Mouse (Mus musculus): ENCODE results near the gene Prima1.
A peak's percentile ranks its signal among the peaks of the same experiment; 100 is the strongest.

The Prima1 gene

DNA sequence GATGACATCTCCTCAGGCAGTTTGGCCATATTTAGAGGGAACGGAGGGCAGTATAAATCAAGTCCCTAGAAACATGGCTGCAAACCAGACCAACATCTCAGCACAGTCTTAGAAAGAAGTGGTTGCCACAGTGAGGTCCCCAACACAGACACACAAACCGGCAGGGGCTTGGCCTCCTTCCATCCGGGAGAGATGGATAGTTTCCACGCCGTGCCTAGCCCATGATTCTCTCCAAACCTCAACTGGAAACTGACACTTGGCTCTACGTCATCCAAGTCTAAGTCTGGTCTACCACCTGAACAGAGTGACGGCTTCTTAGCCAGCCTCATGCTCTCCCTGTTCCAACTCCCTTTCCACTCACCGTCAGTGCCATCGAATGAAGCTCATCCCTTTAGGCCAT lies 18.3 kb downstream of the Prima1 start:
- no peak for DNase-seq (ENCODE audit: low spot score)

DNA sequence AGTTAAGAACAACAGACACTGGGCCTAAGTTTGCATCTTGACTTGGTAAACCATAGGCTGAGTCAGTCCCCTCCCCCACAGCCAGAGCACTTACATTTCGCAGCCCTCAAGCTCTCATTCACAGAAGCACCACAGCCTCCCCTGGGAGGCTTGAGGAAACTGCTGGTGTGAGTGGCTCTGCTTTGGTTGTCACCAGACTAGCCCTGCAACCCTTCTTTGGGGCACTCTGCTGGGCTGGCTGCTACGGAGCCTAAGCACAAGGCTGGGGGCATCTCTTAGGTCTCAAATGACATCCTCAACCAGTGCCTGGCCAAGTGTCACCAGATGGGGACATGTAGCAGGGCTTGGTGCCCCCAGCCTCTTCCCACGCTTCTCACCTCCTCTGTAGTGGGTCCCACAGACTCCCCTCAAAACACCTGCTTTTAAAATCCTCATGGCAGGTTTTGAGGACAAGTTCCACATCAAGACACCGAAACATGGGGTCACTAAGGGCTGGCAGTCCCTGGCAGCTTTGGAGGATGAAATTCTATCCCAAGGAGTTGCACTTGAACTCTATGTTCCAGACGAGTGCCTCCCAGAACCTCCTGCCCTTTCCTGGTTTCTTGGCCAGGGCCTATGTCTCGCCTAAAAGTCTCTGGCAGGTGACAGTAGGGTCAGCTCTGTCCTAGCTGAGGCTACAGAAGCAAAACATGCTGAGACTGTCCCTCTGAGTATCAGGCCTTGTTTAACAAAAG lies 25.9 kb downstream of the Prima1 start:
- DNase-seq (ENCODE audit: low spot score), result no peak

DNA sequence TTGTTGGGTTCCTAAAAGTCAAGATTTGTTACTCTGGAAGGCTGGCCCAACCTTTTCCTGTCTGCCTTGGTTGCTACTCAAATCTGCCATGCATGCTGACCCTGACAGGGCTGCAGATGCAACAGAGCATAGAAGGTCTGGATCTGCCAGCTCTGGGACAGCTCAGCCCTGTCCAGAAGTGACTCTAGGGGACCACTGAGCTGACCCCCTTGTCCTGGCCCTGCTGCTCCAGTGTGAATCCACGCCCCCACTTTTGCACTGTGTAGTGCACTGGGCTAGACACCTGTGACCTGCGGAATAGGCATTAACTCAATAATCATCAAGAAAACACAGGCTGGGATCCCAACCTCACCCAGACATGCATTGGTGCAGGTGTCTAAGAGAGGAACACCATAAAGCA lies 27.2 kb downstream of the Prima1 start:
- no peak for DNase-seq (ENCODE audit: low spot score)

DNA sequence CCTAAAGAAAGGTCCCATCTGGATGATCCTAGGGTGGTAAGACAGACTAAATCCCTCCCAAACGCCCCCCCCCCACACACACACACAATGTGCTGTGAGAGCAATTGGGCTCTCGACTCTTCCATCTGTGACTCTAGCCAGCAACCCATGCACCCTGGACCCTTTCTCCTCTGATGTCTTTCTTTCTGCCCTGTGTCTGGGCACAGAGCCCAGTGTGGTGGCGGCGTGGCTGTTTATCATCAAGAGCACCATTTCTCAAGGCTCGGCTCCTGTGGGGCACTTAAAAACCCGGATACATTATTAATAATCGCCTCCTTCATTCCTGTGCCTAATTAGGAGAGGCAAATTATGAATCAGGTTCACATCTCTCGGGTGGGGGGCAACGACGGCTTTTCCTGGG lies 27.7 kb downstream of the Prima1 start:
- no peak for DNase-seq (ENCODE audit: low spot score)

DNA sequence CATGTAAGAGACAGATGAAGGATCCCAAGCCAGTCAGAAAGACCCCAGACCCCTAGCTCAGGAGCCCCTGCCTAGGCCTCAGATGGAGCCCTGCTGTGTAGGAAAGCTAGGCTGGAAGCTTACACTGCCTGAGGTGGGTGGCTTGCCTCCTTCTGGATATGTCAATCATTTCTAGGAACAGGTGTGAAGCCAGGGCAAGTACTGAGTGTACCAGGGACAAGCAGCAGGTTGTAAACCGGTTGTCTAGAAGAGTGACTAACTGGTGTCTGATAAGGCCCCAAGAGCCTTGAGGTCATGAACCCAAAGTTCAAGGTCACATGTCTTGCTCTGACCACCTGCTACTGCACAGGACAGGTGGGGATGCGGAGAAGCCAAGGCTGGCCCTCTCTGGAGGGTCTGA lies 28.4 kb downstream of the Prima1 start:
- no peak for DNase-seq (ENCODE audit: low spot score)

DNA sequence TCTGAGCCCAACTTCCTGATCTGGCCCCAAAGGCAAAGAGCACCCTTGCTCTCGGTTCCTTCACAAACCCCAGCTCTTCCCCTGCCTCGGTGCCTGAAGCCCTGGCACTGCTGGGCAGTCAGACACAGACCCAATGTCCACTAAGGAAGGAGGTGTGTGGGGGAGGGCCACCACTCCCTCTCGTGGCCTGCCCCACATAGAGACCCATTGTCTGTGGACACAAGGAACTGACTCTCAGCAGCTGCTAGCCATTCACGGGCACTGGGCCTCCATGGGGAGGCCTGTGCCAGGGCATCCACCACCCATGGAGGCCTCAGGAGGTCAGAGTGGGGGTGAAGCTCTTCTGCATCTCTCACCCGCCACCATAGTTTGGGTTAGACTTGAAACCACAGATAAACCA lies 30.9 kb downstream of the Prima1 start:
- DNase-seq (ENCODE audit: low spot score), result no peak

DNA sequence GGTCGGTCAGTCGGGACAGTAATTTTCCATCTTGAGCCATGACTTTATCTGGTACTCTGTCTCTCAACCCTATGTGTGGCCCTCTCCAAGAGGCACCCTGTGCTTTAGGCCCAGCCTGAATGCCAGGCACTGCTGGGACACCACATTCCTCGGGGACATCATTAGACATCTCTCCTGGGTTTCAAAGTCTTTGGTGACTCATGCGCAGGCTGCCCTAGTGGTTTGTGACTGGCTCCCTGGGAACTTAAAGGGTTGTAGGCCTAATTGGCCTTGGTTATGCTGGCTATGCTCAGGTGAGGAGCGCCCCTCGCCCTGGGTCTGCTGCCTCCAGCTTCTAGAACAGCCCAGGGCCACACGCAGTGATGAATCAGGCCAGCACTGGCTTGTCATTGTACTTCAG lies 32.4 kb downstream of the Prima1 start:
- no peak for DNase-seq (ENCODE audit: low spot score)

DNA sequence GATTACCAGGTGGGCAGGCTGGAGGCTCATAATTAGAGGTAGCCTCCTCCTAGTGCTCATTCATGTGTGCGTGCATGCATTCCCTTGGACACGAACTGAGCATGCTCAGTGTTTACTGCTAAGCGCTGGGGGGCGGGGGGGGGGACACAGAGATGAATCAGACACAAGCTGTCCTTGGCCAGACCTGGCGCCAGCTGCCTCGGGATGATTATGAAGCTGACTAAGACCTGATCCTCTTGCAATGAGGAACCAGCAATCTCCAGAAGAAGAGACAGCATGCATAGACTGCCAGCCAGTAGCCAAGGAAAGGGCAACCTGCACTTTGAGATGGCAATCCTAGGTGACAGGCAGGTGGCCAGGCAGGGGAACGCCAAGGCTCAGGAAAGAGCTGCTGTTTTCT lies 36.4 kb downstream of the Prima1 start:
- no peak for DNase-seq (ENCODE audit: low spot score)

DNA sequence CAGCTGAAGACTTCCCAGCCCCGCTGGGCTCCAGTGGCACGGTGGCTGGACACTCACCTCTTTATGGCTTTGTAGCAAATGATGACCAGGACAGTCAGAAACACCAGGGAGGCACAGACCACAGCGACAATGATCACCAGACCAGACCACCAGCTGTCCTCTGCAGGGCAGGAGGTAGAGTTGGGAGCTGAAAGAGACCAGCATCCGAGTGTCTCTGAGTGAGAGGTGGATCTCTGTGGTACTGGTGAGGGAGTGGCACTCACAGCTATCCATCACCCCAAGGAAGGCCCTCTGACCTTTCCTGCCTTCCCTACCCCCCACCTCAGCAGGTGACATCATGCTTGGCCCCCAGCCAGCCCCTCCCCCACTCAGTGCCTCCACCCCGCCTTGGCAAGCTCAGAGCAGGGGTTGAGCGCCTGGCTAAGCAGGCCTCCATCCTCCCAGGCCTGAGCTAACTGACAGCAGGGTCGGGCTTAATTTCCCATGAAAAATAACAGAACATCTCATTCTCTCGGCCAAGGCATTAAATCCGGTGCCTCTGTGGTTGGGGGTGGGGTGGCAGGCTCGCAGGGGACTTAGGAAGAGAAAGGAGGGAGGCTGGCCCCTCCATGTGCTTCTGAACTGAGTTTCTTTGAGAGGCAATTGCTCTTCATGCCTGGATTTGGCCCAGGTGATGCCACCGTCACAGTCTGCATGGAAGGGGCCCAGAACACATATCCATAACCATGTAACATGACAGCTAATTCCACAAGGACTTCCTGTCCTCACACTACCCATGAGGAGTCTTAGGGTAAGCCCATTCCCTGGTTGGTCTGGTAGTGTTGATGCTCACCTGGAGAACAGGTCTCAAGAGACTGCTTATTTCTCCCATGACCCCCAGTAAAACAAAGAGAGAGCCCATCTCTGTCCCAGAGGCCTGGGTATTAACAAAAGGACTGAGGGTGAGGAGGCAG lies 39.1 kb downstream of the Prima1 start:
- peak; percentile 77 for DNase-seq (ENCODE audit: low spot score)

DNA sequence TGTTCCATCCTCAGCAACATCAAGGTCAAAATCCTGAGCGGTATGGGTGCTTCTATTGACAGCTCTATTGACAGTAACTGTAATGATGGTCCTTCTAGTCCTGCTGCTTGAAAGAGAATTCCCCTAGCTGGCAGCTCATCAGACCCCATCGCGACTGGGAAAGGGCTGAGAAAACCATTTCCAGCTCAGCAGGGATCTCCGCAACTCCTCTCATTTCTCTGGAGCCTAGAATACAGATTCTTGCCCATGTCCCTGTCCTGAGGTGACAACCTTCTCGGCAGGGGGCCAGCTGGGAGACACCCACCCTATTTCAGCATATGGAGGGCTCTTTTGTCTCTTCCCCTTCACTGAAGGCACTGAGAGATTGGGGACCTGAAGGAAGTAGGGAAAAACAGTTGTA lies 49.0 kb downstream of the Prima1 start:
- DNase-seq (ENCODE audit: low spot score), result no peak

DNA sequence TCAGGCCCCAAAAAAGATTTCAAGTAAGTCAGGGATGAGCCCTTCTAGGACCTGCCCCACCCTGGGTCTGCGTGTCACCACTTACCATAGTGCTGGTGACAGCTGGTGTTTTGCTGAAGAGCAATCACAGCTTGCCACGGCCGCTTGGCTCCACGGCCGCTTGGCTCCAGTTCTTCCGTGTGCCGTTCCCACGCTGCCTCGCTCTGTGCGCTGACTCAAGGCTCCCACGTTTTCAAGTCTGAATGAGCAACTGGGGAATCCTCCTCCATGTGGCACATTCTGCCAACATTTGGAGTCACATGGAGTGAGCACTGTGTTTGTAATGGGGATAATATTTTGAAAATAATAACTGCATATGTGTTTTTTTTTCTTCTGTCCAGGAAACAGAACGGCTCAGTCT lies 52.2 kb downstream of the Prima1 start:
- DNase-seq (ENCODE audit: low spot score), result no peak

DNA sequence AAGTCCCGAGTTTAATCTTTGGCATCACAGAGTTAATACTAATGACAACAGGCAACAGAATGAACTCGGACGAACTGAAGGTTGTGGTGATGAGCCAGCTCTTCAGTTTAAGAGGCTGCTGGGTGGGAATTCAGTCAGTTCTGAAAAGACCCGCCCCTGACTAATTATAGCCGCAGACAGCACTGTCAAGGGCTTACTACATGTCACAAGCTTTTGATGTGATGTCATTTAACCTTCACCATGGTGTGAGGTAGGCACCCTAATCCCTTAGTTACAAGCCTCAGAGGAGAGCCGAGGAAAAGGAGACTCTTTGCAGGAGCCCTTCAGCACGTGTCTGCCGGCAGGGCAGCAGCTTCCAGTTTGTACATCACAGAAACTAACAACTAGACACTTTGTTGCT lies 53.7 kb downstream of the Prima1 start:
- DNase-seq (ENCODE audit: low spot score), result no peak

DNA sequence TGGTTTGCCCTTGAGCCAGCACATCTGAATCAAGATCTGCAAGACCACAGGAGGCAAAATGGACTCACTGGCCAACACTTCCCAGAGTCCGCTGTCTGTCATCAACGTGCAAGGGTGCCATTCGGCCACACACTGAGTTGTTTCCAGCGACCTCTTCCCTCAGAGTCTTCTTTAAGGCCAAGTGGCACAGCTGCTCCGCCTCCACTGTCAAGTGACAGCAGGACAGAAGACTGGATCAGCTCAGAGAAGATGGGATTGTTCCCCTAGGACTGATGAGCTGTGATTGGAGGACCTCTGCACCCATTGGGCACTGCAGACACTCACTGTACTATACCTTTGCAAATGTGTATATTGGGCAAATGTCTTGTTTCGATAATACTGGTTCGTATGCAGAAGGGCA lies 54.9 kb downstream of the Prima1 start:
- no peak for DNase-seq (ENCODE audit: low spot score)

DNA sequence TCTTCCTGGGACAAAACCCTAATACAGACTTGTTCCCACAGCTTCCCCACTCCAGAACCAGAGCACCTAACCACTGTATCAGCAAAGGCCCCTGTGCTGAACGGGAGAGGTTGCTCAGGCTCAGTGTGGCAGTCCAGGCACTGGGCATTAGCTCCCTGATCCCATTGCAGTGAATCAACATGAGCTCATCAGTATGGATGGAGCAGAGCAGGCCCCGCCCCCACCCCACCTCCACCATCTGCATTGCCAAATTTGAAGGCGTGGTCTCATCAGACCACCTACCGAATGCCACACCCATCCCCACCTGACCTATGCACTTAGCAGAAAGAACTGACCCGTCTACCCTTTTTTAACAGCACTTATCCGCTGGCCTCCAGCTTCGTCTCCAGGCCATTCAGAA lies 58.9 kb downstream of the Prima1 start:
- DNase-seq (ENCODE audit: low spot score), result no peak

DNA sequence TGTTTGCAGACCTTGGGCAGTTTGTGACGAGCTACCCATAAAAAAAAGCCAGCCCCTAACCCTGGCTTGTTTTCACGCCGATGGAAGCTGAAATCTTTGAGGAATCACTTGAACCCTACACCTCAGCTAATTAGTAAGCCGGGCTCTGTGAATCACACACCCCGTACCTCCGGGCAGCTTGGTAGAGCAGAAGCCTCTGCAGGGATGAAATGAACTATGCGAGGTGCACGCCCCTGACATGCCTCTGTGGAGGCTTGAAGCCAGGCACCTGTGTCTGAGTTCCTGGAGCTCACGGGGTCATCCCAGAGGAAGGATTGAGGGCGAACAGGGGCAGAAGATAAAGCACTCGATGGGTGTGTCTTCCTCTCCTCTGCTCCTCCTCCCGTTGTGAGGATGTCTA lies 73.1 kb downstream of the Prima1 start:
- no peak for DNase-seq (ENCODE audit: low spot score)

DNA sequence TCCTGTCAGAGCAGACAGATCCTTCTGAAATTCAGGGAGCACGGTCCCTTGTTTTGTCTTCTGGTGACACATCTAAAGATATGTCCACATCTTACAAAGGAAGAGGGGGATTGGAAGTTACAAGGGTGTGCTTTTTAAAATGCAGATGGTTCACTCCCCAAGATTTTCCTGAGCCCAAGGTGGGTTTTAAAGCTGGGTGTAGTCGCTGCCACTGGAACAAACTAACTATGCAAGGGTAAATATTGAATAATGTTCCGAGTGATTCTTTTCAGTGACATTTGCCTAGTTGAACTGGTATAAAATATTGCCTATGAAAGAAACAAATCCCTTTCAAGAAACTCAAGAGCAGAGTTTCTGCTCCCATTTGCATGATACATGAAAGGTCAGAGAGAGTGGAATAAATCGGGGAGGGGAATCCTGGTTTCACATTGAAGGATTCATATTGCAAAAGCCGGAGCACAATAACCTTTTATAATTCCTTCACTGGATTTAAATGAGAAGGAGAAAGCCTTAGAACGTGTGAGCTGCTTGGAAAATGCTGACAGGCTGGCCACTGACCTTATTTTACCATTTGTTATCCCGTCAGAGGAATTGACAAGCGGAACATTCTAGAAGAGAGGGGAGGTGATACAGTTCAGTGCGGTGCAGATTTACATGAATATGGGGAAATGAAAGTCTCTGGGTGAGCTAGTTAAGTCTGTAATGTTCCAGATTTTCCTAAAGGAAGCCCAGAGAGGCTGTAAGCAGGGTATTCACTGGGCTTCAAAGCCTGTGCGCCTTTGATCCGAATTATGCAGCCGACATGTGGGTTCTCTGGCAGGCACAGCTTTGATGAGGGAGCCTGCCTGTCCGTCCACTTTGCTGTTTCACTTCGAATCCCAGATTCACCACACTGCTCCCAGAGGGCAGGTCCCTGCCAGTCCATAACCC lies 77.6 kb downstream of the Prima1 start:
- DNase-seq (ENCODE audit: low spot score), result no peak

DNA sequence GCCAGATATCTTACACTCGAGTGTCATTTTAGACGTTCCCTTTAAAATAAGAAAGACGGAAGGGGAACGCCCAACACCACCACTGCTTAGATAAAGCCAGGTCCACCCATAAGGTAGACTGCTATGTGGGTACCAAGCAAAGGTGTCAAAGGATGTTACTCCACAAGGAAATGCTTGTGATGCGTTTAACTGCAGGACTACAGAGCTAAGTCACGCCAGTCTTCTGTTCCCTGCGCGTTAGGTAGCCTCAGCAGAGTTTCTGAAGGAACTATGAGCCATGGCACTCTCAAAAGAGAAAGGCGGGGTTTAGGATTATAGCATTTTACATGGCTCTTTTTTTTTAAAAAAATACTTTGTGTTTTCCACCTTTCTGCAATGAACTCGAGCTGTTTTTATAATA lies 78.4 kb downstream of the Prima1 start:
- DNase-seq (ENCODE audit: low spot score), result no peak

DNA sequence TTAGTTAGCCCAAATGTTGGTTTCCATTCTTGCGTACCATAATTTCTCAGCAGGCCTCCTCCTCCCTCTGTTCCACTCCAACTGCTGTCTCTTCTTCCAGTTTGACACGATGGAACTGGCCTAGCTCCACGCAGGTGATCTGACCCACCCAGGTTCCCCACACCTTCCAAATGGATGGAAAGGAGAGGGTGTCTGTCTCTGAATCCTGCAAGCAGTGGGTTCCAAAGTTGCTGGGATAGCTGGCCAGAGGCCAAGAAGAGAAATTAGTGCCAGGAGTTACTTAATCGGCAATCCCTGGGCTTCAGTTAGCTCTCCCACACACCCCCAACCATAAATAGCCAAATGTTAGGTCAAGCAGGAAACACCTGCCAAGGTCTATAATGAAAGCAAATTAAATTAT lies 81.2 kb downstream of the Prima1 start:
- DNase-seq (ENCODE audit: low spot score), result no peak

DNA sequence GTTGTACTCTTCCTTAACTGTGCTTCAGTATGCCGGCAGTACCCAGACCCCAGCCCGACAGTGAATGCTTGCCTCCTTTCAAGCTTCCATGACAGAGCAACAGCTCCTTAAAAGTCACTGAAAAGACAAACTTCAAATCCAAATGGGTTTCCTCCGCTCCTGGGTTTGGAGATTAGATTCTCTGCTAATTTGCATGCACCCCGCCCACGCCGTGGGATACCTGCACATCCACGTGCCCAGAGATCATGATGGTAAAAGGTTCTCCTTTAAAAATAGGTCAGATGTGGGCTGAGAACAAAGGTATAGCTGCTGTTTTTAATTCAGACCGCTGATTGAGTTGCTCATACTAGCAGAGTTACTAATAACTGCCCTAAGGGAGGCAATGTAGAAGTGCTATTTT lies 82.9 kb downstream of the Prima1 start:
- DNase-seq (ENCODE audit: low spot score), result no peak

DNA sequence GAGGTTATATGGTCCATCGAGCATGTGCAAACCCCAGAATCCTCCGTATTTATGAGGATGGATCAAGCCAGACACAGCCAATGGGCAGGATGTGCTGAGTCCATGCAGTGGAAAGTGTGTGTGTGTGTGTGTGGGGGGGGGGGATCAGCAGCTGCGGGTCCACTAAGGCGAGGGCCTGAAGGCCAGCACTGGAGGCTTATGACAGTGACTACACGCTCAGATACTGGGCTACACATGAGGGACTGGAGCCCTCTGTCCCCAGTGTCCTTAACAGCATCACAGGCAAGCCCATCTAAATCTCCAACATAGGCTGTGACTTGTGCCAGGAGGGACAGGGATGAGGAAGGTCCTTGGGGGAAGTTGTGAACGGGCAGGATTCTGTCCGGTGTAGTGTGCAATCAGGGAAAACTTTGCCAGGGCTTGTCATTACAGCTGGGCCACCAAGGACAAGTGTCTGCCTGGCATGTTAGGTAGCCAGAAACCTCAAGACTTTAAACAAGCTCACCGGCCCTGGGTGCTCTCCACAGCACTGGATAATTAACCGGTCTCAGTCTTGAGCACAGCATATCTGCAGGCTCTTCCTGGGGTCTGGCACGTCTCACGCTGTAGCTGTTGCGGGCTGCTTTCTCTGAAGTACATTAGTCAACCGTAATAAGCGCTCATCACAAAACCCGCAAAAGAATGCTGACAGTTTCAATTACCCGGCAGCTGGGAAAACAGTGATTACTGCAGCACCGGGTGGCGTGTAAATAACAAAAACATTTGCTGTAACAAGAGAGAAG lies 84.6 kb downstream of the Prima1 start:
- no peak for DNase-seq (ENCODE audit: low spot score)

DNA sequence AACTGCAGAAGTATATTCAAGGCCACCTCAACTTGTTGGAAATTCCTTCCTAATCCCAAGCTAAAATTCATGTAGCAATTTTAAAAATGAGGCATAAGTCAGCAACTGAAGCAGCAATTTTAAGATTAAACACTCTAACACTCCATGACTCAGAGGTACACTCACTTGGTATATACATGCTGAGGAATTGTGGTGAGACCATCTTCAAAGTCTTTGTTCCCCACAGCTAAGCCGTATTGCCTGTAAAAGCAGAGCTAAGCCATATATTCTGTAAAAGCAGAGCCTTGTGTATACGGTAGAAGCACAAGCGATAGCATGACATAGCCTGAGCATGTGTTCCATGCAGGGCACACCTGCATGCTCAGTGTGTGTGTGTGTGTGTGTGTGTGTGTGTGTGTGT lies 86.5 kb downstream of the Prima1 start:
- DNase-seq (ENCODE audit: low spot score), result no peak

DNA sequence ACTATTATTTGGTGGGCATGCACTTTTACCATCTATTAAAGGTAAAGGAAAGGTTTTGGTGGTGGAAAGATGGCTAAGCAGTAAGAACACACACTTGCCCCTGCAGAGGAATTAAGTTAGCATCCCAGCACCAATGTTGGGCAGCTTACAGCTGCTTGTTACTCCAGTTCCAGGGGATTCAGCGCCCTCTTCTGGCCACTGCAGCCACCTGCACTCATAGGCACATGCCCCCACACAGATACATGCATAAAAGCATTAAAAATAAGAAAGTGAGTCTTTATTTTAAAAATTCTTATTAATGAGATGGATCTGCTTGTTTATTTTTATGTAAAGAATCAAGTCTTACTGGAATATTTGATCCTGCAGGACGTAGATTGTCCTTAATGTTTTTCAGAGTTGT lies 87.0 kb downstream of the Prima1 start:
- DNase-seq (ENCODE audit: low spot score), result no peak

Measured in testis, postnatal 10 days (tissue).